Mouse (Mus musculus) small intestine, adult 2 months (tissue): ENCODE data around the gene Cdc5l.
A peak's percentile ranks its signal among the peaks of the same experiment; 100 is the strongest.

Experiments
- CTCF ChIP-seq: fragments of 200-500 bp; IDR thresholded peaks from 2 replicates; pipeline ENCODE4 v1.5.1; 2012; ENCODE audit warnings: low read depth, mild to moderate bottlenecking, control low read depth, inconsistent platforms, low read length, moderate library complexity, mixed read lengths; ENCODE audit not compliant: insufficient replicate concordance, insufficient read length; ENCODE audit errors: extremely low read depth
- POLR2A ChIP-seq: fragments of 200-500 bp; IDR thresholded peaks from 2 replicates; pipeline ENCODE4 v1.6.1; 2012; ENCODE audit warnings: low read depth, mild to moderate bottlenecking, control low read depth, inconsistent platforms, low read length, moderate library complexity

DNA sequence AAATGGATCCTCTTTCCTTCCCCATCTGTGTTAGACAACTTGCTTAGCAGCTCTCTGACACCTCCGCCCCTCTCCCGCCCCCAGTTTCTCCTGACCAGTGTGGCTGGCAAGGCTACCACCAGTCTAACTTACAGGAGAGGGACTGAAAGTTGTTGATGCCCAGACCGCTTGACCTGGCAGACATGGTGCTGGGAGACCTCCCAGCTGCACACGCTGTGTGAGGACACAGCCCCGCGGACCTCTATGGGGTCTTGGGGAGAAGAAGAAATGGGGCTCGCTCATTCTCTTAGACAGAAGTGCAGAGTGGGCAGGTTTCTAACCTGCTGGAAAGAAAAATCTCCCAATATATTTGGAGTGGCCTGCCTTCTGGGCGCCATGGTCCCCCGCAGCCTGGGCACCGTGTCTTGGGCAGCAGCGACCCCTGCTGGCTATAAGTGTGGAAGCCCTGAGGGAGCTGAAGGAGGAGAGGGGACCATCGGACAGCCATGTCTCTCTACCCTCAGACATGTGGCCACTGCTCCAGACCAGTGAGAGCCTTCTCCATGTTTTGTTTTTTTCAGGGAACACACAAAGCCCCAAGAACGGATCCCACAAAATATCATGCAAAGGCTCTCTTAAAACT, 59.4 kb downstream of the Cdc5l start:
- TF ChIP-seq POLR2A (no peak), CTCF (peak; percentile 87)
